Mouse (Mus musculus) lung, adult 2 months (tissue): ENCODE measurements around the gene Glra1.

ENCODE experiments used
- CTCF ChIP-seq: fragments of 200-500 bp; IDR thresholded peaks from 2 replicates; pipeline ENCODE4 v1.5.1; 2011; ENCODE audit warnings: mild to moderate bottlenecking, low read length, control low read depth; ENCODE audit not compliant: insufficient read depth
- POLR2A ChIP-seq: fragments of 200-500 bp; IDR thresholded peaks from 2 replicates; pipeline ENCODE4 v1.6.1; 2011; ENCODE audit warnings: low read depth, mild to moderate bottlenecking, control low read depth, low read length, borderline replicate concordance; ENCODE audit errors: extremely low read depth

DNA sequence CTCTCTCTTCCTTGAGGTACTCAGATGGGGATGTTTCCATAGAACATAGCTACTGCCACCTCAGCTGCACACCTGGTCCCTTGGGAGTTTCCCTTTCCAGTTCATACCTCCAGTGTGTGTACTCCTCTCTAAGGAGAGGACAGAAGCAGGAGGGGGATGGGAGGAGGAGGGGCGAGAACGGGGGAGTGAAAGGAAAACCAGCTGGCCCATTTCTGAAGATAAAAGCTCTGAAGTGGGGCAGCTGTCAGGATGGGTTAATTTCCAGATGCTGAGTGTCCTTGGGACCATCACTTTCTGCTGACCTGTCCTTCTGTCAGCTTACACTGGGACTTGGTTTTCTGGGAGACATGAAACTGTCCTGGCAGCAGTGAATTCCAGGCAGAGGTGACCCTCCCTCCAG is 73.2 kb downstream of the Glra1 start:
- TF ChIP-seq CTCF (no peak), POLR2A (no peak)
